Comparison of ENCODE assay signal across 22 mouse cellular contexts in the genomic region with DNA sequence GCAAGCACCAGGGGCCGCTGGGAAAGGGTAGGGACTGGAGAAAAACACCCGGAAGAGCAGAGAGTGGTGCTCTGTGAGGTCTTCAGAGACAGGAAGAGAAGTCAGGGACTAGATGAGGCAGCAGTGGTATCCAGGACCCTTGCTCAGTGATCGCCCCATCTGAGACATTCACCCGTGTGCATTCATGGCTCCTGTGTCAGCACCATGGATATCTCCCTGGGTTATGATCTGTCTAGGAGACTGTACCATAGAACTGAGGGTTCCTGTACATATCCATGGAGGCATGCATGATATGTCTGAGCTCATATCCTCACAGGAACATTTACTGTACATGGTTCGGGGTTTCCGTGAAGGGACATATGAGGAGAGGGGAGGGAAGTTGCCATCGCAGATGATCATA. TPM values are rescaled to one million over a fixed set of nuclear protein-coding genes. Genes with fewer than 3 reads are reported as not detected.
DNase-seq lines count a peak whose midpoint lies in the region; ATAC-seq and TF ChIP-seq lines count a peak whose summit lies in the region.
"Had no signal": no experiment of that assay in that cellular context is flagged by ENCODE, and none has a peak within 500 bp of the region (broad histone marks: within the 10 kb centered on the region; RNA-seq: fewer than 3 reads in every experiment).

No protein-coding gene starts in this region.

- peaks cover 81% of the 10 kb centered on the region for H3K4me1 ChIP-seq in neural tube, embryonic 13.5 days (replicated peaks)
- peaks cover 63% of the 10 kb centered on the region for H3K4me1 ChIP-seq in midbrain, embryonic 10.5 days

- peak overlapping the region; percentile 43; the same call in 1 of the 2 replicates for H3K27ac ChIP-seq in layer of hippocampus, adult 2 months
- H3K27ac ChIP-seq in neural tube, embryonic 13.5 days (replicated peaks): no peak overlapping the region
- H3K27ac ChIP-seq in midbrain, embryonic 10.5 days (replicated peaks): no peak overlapping the region
- H3K27ac ChIP-seq: embryonic facial prominence, embryonic 12.5 days; embryonic facial prominence, embryonic 15.5 days; gastrocnemius, adult 2 months; hindbrain, embryonic 12.5 days had no signal

- no peak overlapping the region for H3K4me3 ChIP-seq in layer of hippocampus, adult 2 months
- H3K4me3 ChIP-seq in neural tube, embryonic 13.5 days: no peak overlapping the region
- no peak overlapping the region; the same call in 1 of the 2 replicates for H3K4me3 ChIP-seq in midbrain, embryonic 10.5 days
- H3K4me3 ChIP-seq: embryonic facial prominence, embryonic 12.5 days; embryonic facial prominence, embryonic 15.5 days; gastrocnemius, adult 2 months; hindbrain, embryonic 12.5 days had no signal

- no peak for TF ChIP-seq CTCF in layer of hippocampus, adult 2 months (conservative IDR thresholded peaks at IDR 0.05)

- no peak overlapping the region for H3K9ac ChIP-seq in neural tube, embryonic 13.5 days
- H3K9ac ChIP-seq: embryonic facial prominence, embryonic 12.5 days; embryonic facial prominence, embryonic 15.5 days; forebrain, postnatal 0 days; hindbrain, embryonic 12.5 days had no signal

- H3K27me3 ChIP-seq in neural tube, embryonic 13.5 days: peaks cover 4% of the 10 kb centered on the region; the same call in 1 of the 2 replicates
- peaks cover 27% of the 10 kb centered on the region for H3K27me3 ChIP-seq in midbrain, embryonic 10.5 days (ENCODE audit: low read depth, poor library complexity, severe bottlenecking)
- H3K27me3 ChIP-seq: Patski had no signal

- peaks cover 26% of the 10 kb centered on the region; the same call in 1 of the 2 replicates for H3K36me3 ChIP-seq in neural tube, embryonic 13.5 days
- H3K36me3 ChIP-seq in midbrain, embryonic 10.5 days: peaks cover 43% of the 10 kb centered on the region
- H3K36me3 ChIP-seq: embryonic facial prominence, embryonic 12.5 days; embryonic facial prominence, embryonic 15.5 days had no signal

- no peak for ATAC-seq in neural tube, embryonic 13.5 days (ENCODE audit: low read depth)
- ATAC-seq: forebrain, embryonic 14.5 days; hindbrain, embryonic 16.5 days; Patski had no signal

- no peaks in the 10 kb centered on the region for H3K9me3 ChIP-seq in neural tube, embryonic 13.5 days
- no peaks in the 10 kb centered on the region for H3K9me3 ChIP-seq in midbrain, embryonic 10.5 days (replicated peaks)
- H3K9me3 ChIP-seq: embryonic facial prominence, embryonic 12.5 days; embryonic facial prominence, embryonic 15.5 days; hindbrain, embryonic 12.5 days had no signal

- H3K4me2 ChIP-seq in neural tube, embryonic 13.5 days: 0 out of 2 replicates have a peak overlapping the region, but pooled peaks have one; percentile 2
- H3K4me2 ChIP-seq: embryonic facial prominence, embryonic 12.5 days; embryonic facial prominence, embryonic 15.5 days; heart, embryonic 11.5 days; hindbrain, embryonic 12.5 days had no signal

- peak; percentile 18 for DNase-seq in embryo, embryonic 11 days
- no peak for DNase-seq in embryo, embryonic 10.5 days (ENCODE audit: low spot score)
- DNase-seq in layer of hippocampus, adult 2 months (ENCODE audit: low spot score in 2 of 2): no peak
- no peak for DNase-seq in layer of hippocampus, adult 11-12 months (ENCODE audit: low spot score)
- no peak for DNase-seq in neural tube, embryonic 10.5 days (ENCODE audit: extremely low spot score, low spot score)
- no peak for DNase-seq in midbrain, embryonic 10.5 days (ENCODE audit: low spot score)
- DNase-seq: adrenal gland, postnatal 10 days; adrenal gland, postnatal 36 days; cerebellum, adult 9-10 months; forebrain, postnatal 0 days; gastrocnemius, adult 2 months; gastrocnemius, postnatal 14 days; heart, adult 11 months had no signal

- WGBS in neural tube, embryonic 13.5 days: 84% methylated on average over 7 of the region's 7 CpGs
- 81% methylated on average over 7 of the region's 7 CpGs for WGBS in midbrain, embryonic 10.5 days

RNA-seq across cellular contexts. Expression of a gene that starts 5.9 kb away (rescaled TPM):
- total RNA-seq in layer of hippocampus, adult 2 months (2021): 100 to 1,000 TPM; 146 to 148 TPM
- 40.5 and 43.9 TPM in 2 replicates for polyA plus RNA-seq in neural tube, embryonic 13.5 days (2015; fragmentation: Nextera tagmentation; extraction: Ambion mirVana)
- polyA plus RNA-seq in midbrain, embryonic 10.5 days (2016; fragmentation: Nextera tagmentation; extraction: Ambion mirVana): 31.4 and 34.3 TPM in 2 replicates
- total RNA-seq: hematopoietic stem cell, adult 5-6 weeks had no signal
